Mouse (Mus musculus): Measurements from ENCODE around the gene Crybg1. TPM values are rescaled to one million over a fixed set of nuclear protein-coding genes. Genes with fewer than 3 reads are reported as not detected.
"Not testable (repeated sequence)": the region's sequence is repeated elsewhere in the genome, so short reads cannot be mapped to it uniquely, and the experiment has no call there.

The Crybg1 gene
- total RNA-seq, 2 experiments from 2014 or later = 2.7 to 2.9 TPM

DNA sequence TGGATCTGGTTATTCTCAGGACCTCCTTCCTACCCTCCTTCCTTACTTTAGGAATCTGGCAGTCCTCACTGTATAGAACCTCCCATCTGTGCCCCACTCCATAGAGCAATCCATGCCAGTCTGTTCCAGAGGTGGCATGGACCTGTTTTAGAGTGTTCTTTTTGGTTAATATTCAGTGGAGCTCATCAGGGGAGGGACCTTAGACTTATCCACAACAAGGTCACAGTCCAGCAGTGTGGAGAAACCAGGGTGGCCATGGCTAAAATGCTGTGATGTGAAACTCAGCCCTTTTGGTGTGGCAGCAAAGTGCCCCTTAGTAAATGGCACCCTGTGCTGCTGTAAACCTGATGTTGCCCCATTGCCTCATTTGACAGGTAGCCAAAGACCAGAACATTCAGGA is 139.8 kb downstream of the Crybg1 start:
- DNase-seq (ENCODE audit: low spot score in 2 of 2) = no peak

DNA sequence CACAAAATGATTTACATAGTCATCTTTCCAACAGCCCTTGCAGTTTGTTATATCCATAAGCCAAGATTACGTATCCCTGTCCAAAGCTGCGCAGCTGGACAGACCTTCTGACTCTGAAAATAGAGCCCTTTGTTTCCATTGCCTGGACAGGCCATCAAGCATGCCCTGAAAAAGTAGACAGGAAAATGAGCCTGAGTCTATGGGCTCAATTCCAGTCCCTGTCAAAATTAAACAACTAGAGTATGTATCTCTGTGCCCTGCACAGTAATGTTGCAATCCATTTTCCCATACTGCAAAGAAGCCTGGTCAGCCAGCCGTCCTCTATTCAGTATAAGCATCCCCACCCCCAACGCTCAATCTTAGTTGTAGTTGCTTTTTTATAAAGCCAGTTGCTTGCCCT is 141.8 kb downstream of the Crybg1 start:
- DNase-seq (ENCODE audit: low spot score in 2 of 2) = no peak

DNA sequence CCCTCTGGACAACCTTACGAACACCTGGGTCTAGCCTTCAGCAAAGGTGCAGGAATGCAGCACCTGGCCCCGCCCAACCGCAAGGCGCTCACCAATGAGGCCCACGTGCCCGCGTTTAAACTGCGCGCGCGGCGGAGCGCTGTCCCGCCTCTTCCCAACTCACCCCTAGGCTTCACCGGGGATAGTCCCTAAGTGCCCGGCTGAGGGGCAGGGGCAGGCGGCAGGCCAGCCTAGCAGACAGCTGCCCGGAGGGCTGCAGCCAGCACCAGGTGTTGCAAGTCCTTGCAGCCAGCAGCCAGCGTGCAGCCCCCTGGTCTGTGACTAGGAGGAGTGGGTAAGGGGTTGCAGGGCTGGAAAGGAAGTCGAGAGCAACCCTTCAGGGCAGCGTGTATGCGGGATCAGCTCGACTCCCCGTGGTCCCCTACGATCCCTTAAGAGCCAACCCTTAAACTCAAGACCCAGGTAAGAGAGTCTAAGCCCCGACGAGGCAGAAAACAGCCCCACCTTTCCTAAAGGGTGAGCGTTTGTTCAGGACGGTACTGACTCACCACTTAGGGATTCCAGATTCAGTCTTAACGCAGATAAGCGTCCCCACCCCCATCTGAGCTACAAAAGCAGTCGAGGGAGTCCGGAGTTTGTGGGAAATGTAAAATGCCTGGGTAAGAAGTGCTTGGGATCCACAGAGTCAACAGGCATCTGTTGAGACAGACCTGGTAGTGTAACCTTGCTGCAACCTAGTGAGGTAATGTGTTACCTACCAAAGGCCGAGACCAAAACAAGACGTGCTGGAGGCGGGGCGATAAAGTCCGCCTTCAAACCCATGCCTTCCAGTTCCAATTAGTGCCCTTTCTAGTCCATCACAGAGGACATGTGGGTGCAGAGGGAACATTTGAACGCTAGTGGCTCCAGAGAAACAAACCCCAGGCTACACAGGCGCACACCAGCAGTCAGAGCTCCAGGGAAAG is 142.7 kb downstream of the Crybg1 start:
- peak in 1 of 2 experiments; percentile 32 for DNase-seq (ENCODE audit: low spot score in 2 of 2)

DNA sequence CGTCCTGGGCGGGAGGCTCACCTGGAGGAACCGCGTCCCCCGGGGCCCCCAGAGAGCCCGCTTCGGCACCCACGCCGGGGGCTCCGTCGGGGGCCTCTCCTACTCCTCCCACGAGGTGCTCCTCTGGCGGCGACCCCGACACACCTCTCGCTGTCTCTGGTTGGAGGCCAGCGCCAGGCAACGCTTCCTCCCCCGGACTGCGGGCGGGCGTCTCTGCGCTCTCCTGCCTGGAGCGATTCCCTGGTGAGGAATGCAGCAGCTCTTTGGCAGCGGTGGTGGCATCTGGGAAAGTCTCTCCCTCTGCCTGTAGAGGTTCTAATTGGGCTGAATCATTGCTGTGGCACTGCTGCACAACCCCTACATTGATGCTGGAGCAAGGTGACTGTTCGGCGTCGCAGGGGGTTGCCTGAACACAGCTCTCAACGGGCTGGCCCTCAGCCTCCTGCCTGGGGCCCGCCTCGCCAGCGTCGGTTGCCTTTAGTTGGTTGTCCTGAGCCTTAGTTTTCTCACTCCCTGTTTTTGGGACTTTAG is 144.4 kb downstream of the Crybg1 start:
- DNase-seq (ENCODE audit: low spot score in 2 of 2) = peak in 1 of 2 experiments; percentile 20

DNA sequence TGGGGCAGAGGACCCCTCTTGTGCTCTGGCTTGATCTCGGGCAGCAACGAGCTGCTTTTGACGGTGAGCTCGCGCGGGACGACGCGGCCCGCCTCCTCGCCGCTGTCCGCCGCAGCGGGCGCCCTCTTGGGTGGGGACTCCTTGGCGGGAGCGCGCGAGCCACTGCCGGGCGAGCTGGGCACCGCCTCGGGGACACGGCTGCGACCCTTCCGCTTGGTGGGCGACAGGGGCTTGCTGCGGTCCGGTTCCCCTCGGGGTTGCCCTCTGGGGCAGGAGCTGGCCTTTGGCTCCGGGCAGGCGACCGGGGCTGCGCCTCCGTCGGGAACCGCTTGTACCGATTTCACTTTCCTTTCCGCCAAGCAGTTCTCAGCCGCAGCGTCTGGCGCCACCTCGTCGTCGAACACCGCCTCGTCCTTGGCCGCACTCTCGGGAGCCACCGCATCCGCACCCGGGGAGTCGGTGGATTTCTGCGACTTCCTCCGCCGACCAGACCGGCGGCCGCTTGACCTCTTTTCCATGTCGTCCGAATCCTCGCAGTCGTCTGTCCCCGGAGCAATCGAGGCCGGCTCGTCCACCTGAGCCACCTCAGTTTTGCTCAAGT is 145.0 kb downstream of the Crybg1 start:
- peak in 1 of 2 experiments; percentile 58 for DNase-seq (ENCODE audit: low spot score in 2 of 2)

DNA sequence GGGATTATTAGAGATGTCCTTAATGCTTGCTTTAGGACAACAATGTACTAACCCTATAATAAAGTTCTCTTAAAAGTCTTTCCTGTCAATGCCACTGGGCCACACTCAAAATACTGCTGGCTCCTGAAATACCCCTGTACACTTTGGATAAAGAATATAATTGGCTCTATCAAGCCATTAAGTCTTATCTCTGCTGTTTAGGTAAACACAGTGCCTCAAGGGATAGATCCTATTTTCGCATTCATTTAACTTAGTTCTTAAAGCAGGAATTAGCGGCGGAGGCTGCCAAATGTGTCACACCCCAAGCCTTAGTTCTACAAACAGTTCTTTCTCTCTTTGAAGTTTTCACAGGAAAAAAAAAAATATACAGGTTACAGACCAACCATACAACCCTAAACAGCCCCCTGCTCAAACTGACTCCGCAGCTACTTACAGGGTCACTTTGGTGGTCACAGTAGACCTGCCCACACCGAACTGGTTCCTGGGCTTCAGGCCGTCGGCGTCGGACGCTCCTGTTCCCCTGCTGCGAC is 145.6 kb downstream of the Crybg1 start:
- no peak for DNase-seq (ENCODE audit: low spot score in 2 of 2)

DNA sequence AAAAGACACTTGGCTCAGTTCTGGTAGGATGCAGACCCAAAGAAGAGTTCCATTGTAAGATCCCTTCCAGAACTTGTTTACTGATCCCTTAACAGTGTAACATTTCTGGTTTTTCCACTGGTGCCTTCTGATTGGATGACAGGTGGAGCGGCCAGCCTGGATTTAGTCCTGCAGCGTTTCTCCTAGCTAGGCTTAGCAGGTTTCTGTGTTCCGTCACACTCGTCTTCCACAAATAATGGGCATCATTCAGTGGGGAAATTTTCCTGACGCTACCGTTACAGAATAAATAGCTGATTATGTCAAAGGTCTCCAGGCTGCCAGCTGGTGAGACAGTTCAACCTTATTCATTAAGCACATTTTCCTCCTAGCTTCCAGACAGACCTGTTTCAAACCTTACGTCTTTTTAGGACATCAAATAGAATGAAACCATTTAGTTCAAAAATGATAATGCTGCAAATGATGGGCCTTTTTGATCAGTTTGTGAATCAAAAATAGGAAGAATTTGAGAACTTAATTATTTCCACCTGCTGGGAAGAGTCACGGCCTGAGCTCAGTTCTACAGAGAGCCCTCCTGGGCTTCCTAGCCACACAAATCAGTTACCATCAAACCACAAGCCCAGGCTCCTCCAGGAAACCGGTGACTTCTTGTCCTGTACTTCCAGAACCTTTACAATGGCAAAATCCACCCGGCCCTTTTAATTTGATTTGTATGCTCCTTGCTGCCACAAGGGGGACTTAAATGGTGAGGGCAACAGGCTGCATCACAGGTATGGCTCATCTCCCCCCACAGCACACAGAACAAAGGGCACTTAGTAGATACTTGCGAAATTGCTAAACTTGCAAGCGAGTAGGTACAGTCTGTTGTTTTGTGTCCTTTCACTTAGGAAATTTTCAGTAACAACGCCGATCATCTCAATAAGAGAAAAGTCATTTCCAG is 146.4 kb downstream of the Crybg1 start:
- no peak for DNase-seq (ENCODE audit: low spot score in 2 of 2)

DNA sequence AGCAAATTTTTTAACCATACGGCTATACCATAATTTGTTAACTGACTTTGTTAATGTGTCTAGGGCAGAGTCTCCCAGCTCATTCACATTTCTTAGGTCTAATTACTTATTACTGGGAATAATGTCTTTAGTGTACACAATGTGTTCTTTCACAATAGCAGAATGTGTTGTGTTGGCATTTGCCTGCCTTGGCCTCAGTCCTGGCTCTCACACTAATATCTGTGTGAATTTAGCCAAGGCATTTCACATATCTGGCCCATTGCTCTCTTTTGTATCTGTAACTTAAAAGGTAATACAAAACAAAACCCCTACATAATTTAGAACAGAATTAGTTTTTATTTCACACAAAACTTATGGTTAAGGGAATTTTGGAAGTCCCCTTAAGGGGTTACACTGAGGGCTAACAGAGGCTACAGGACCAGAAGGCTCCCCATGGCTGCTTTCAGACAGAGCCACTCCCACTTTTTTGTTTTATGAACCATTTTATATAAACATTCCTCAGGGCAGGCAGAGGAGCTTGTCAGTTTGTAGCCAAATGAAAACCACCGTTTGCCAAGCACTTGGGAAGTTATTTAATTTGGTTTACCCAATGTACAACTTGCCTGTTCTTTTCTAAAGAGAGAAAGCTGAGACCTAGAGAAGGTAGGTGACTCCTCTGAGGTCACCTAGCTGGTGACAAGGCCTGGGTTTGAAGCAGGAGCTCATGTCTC is 148.3 kb downstream of the Crybg1 start:
- no peak for DNase-seq (ENCODE audit: low spot score in 2 of 2)

DNA sequence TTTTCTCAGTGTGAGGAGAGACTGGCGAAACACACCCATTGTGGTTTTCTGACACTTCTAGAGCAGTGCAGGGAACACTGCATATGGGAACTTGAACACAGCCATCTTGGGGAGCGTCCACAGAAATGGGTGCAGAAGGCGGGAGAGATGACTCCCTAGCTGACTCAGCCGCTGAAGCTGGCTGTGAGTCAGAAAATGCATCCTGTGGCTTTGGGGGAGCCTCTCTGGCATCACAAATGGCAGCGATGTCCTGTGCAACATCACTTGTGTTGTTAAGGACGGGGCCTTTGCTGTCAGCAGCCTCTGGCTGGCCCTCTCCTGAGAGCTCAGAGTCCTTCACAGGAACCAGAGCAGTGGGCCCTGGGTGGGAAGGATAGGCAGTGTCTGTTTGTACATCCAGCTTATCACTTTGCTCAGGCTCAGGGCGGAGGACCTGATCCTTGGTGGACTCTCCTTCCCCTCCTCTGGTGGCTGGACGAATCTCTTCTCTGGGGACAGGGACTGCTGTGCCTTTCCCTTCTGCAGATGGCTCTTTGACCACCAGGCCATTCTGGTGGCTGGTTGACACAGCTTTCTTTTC is 150.1 kb downstream of the Crybg1 start:
- no peak for DNase-seq (ENCODE audit: low spot score in 2 of 2)

DNA sequence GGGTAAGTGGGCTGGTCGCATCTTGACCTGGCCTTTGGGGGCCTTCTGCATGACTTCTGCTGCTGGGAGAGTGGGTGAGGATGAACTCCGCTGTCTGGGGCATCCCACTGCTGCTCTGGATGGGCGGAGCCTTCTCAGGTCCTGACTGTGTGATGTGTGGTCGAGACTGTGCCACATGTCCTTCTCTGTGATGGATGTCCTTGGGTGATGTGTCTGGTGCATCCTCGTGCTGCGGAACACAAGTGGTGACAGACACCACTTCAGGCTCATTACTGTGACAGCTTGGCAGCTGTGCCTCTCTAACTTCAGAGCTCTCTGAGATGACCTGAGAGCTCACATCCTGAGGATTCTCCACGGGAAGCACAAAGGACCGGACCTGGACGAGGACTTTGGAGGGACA is 150.6 kb downstream of the Crybg1 start:
- no peak for DNase-seq (ENCODE audit: low spot score in 2 of 2)

DNA sequence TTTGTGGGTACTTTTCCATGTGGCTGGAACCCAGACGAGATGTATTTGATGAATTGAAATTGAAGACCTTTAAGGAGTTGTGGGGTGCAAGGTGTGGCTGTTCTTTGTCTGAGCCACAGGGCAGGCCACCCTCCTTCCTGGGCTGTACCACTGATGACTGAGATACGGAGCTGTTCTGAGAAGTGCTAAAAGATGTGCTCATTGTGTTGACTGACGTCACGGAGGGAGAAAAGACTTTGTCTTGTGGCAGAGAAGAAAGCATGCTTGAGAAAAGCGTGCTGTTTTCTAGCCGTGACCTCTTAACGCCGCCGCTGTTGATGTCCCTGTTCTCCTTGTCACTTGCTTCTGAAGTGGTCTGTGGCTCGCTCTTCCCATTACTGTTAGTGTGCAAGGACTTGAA is 151.4 kb downstream of the Crybg1 start:
- DNase-seq (ENCODE audit: low spot score in 2 of 2) = no peak

DNA sequence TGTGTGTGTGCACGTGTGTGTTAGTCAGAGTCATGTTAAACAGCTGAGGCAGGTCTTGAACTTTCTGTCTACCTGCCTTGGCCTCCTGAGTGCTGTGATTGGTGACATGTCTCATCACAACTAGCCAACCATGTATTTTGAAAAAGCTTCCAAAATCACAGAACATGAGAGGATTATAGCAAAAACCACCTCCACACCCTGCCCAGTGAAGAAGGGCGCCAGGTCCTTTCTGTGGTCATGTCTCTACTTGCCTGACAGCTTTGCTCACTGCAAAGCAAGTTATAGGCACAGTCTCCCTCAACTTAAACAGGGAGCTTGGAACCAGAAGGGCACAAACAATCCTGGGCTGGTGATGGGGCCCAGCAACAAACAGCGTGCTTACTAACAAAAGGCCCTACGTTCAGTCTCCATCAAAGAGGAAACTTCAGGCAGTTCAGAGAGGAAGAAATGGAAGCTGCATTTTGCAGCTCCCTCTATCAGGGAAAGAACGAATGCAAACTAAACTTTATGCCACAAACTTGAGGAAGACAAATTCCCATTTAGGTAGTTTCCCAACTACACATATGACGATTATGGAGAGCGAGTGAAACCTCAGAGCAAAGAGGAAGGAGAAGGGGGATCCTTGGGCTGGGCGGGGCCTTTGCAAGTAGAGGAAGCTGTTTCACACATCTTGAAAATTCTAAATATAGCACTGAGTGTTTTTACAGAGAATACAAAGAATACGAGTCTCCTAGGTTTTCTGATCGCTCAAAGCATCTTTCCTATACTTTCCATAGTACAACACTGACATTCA is 152.6 kb downstream of the Crybg1 start:
- DNase-seq (ENCODE audit: low spot score in 2 of 2) = no peak

DNA sequence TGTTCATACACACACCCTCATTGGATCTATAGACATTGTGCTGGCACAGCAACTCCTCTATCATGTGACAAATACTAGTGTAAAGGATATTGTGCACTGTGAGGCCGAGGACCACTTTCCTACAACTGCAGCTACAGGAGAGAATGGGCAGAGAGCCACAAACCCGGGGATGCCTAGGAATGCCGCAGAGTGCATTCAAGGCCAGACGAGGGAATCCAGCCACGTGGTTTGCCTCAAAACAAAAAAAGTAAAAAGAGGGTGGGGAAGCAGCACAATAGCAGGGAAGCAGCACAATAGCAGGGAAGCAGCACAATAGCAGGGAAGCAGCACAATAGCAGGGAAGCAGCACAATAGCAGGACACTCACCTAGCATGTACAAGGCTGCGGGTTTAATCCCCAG is 155.5 kb downstream of the Crybg1 start:
- DNase-seq (ENCODE audit: low spot score in 2 of 2) = no peak

DNA sequence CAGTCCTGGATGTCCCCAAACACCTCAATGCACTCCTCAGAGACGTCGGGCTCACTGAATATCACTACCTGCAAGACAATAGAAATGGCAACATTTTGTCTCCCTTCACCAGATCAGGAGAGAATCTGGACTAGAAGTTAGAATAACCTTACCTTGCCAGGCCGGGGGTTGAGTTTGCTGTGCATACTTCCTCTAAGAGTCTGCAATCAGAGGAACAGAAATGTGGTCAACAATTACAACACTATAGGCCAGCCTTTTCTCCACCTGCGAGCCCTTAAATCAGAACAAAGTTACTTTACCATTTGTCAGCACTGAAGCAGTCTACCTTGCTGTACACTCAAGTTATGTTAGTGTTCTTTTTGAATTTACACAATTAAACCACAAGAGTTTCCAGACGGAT is 156.1 kb downstream of the Crybg1 start:
- DNase-seq (ENCODE audit: low spot score in 2 of 2) = no peak

DNA sequence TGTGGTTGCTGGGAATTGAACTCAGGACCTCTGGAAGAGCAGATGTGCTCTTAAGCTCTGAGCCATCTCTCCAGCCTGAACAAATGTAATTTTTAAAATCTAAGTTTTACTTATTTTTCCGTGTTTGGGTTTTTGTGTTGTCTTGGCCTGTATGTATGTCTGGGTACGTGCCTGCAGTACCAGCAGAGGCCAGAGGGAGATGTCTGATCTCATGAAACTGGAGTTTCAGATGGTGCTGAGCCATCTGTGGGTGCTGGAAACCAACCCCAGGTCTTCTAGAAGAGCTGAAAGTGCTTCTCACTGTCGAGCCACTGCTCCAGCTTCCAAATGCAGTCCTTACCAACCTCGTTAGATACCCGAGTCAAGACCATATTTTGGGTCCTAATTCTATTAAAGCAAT is 157.4 kb downstream of the Crybg1 start:
- no peak for DNase-seq (ENCODE audit: low spot score in 2 of 2)

DNA sequence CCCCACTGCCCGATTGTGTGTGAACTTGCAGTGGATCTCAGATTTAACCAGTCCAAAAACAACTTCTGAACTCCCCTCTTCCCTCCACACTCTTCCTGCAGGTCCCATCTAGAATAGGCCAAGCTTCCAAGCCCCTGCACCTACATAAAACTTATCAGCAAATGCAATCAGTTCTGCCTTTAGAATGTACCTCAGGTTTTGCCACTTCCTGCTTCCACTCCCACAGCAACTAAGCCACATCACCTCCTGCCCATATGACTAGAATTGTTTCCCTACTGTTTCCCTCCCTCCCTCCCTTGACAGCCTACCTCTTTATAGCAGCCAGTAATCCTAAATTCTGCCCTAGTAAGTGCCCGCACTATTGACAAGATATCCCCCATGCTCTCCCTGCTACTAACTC is 164.8 kb downstream of the Crybg1 start:
- DNase-seq (ENCODE audit: low spot score in 2 of 2) = no peak

DNA sequence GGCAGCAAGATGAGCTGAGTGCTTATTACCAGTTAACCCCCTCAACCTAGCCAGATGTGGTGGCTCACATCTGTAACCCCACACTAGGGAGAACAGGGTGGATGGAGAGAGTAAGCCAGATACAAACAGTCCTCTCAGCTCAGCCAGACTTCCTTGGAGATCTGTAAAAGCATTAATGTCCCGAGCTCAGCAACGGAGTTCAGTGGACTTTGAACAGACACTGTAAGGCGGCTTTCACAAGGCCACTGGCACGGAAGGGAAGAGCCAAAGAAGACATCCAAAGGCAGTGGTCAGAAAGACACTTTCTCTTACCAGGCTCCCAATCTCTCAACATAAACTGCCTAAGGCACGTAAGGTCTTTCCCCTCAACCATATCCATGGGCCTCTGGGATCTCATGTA is 165.4 kb downstream of the Crybg1 start:
- no peak for DNase-seq (ENCODE audit: low spot score in 2 of 2)

DNA sequence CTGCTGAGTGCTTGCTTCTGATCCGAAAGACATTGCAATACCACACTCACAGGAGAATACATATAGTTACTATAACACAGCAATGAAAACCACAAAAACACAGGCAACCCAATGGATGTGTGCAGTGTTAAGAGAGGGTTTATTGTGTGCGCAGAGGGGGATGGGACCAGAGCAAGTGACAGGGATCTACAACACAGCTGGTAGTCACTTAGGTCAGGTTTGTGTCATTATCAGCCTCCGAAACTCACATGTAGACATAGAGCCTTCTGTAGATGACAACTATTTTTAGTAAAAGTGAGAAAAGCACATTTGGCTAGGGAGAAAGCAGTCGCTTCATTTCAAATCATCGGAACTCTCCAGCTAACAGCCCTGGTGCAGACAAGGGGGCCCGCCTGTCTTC is 166.2 kb downstream of the Crybg1 start:
- DNase-seq (ENCODE audit: low spot score in 2 of 2) = no peak

DNA sequence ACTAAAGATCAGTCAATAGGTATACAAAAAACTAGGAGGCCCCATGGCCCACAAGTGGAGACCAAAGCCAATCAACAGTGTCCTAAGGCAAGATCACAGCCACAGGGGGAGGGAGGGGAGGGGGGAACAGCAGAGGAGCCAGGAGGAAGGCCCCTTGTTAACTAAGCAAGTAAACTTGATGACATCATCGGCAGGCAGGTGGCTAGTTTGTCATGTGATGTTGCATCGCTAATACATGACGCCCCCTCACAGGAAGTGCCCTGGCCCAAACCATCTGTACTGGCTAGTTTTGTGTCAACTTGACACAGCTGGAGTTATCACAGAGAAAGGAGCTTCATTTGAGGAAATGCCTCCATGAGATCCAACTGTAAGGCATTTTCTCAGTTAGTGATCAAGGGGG is 167.9 kb downstream of the Crybg1 start:
- not testable (repeated sequence) for DNase-seq (ENCODE audit: low spot score in 2 of 2)
